Mouse (Mus musculus) thymus, adult 2 months (tissue): ENCODE results near the gene Pde4d. TPM values are rescaled to one million over a fixed set of nuclear protein-coding genes. Genes with fewer than 3 reads are reported as not detected.
"Not testable (repeated sequence)": the region's sequence is repeated elsewhere in the genome, so short reads cannot be mapped to it uniquely, and the experiment has no call there.

ENCODE experiments used
- DNase-seq: peaks from one replicate; pipeline ENCODE4 v3.0.0; 2021
- H3K27ac ChIP-seq: fragments of 200-500 bp; 2 replicates; pipeline ENCODE4 v1.5.1; 2012; ENCODE audit warnings: low read length, control low read depth; ENCODE audit not compliant: control insufficient read depth, insufficient read depth
- H3K27me3 ChIP-seq: fragments of 200-500 bp; 2 replicates; pipeline ENCODE4 v1.6.1; 2012; ENCODE audit warnings: mild to moderate bottlenecking, low read length, moderate library complexity, mixed read lengths; ENCODE audit not compliant: control insufficient read depth, insufficient read depth
- H3K36me3 ChIP-seq: fragments of 200-500 bp; 2 replicates; pipeline ENCODE4 v1.6.1; 2012; ENCODE audit warnings: mild to moderate bottlenecking, low read length, moderate library complexity; ENCODE audit not compliant: control insufficient read depth, insufficient read depth
- H3K4me1 ChIP-seq: fragments of 200-500 bp; replicated peaks from 2 replicates; pipeline ENCODE4 v1.6.1; 2012; ENCODE audit warnings: low read length; ENCODE audit not compliant: control insufficient read depth, insufficient read depth
- H3K4me3 ChIP-seq: fragments of 200-500 bp; 2 replicates; pipeline ENCODE4 v1.5.1; 2012; ENCODE audit warnings: mild to moderate bottlenecking, low read length, control low read depth, moderate library complexity; ENCODE audit not compliant: control insufficient read depth, insufficient read depth
- CTCF ChIP-seq: fragments of 200-500 bp; IDR thresholded peaks from 2 replicates; pipeline ENCODE4 v1.5.1; 2012; ENCODE audit warnings: mild to moderate bottlenecking, control low read depth, low read length, moderate library complexity, borderline replicate concordance; ENCODE audit not compliant: control insufficient read depth, poor library complexity, insufficient read depth; ENCODE audit errors: extremely low read depth
- POLR2A ChIP-seq: fragments of 200-500 bp; IDR thresholded peaks from 2 replicates; pipeline ENCODE4 v1.6.1; 2012; ENCODE audit warnings: mild to moderate bottlenecking, low read length, control low read depth, moderate library complexity; ENCODE audit not compliant: control insufficient read depth, poor library complexity, insufficient read depth; ENCODE audit errors: extremely low read depth
- whole genome bisulfite sequencing: fragments of 180-500 bp; shearing (Covaris S2); methylation state at CpG from one replicate; pipeline ENCODE4 v1.1.7; 2018; 5-methylcytosine and 5-hydroxymethylcytosine counted together
- polyA plus RNA-seq: library from polyadenylated mRNA; depleted of rRNA; stranded (reverse); fragments of >200 nt; gene quantifications from 2 replicates; pipeline ENCODE4 v1.2.3, GENCODE M21; 2012

Gene Pde4d
- polyA plus RNA-seq, 1 experiment, result 35.2 TPM

- no peak overlapping the region for H3K27ac ChIP-seq
- H3K36me3 ChIP-seq, result no peaks in the 10 kb centered on the region
- no peaks in the 10 kb centered on the region for H3K4me1 ChIP-seq
- no peaks in the 10 kb centered on the region for H3K27me3 ChIP-seq
- TF ChIP-seq POLR2A, result no peak
- no peak for TF ChIP-seq CTCF
- no peak overlapping the region for H3K4me3 ChIP-seq
- no peak for DNase-seq
- 89% methylated on average over 4 of the region's 4 CpGs for WGBS
These were observed 1442.1 kb downstream of the Pde4d start for GRCm38 (mm10) chr13:109891910-109892265.

- Histone ChIP-seq H3K27me3 (no peaks in the 10 kb centered on the region), H3K27ac (no peak overlapping the region), H3K4me1 (0 out of 2 replicates have a peak, but pooled peaks cover 3% of the 10 kb centered on the region), H3K36me3 (no peaks in the 10 kb centered on the region), H3K4me3 (no peak overlapping the region)
- no peak for DNase-seq
- WGBS, result 88% methylated on average over 14 of the region's 14 CpGs
- TF ChIP-seq CTCF (no peak), POLR2A (no peak)
These were observed 1450.0 kb downstream of the Pde4d start for GRCm38 (mm10) chr13:109899442-109900428.

GRCm38 (mm10) chr13:109901811-109902210 is 1452.1 kb downstream of the Pde4d start:
- no peaks in the 10 kb centered on the region for H3K27me3 ChIP-seq
- H3K36me3 ChIP-seq, result no peaks in the 10 kb centered on the region
- DNase-seq, result no peak
- no peak overlapping the region for H3K4me3 ChIP-seq
- H3K4me1 ChIP-seq, result 0 out of 2 replicates have a peak, but pooled peaks cover 3% of the 10 kb centered on the region
- TF ChIP-seq POLR2A (no peak), CTCF (no peak)
- H3K27ac ChIP-seq, result no peak overlapping the region
- 96% methylated on average over 5 of the region's 5 CpGs for WGBS

GRCm38 (mm10) chr13:109902460-109902854 is 1452.7 kb downstream of the Pde4d start:
- Histone ChIP-seq H3K27ac (peak overlapping the region; percentile 68), H3K4me3 (peak overlapping the region; percentile 86)
- peak; percentile 93 for DNase-seq
- peak; percentile 49; the same call in 1 of the 2 replicates for TF ChIP-seq POLR2A
- not testable (repeated sequence) for H3K4me1 ChIP-seq, H3K27me3 ChIP-seq, H3K36me3 ChIP-seq
- WGBS, result under 1% methylated on average over 28 of the region's 28 CpGs

GRCm38 (mm10) chr13:109902855-109903763 is 1453.4 kb downstream of the Pde4d start:
- H3K27ac ChIP-seq, result peak overlapping the region; percentile 68
- peaks cover 8% of the 10 kb centered on the region for H3K4me1 ChIP-seq
- no peaks in the 10 kb centered on the region for H3K27me3 ChIP-seq
- TF ChIP-seq POLR2A, result peak; percentile 45; the same call in 1 of the 2 replicates
- TF ChIP-seq CTCF, result peak; percentile 40; the same call in 1 of the 2 replicates
- DNase-seq, result peak; percentile 85
- H3K36me3 ChIP-seq, result no peaks in the 10 kb centered on the region
- peak overlapping the region; percentile 86 for H3K4me3 ChIP-seq
- WGBS, result under 1% methylated on average over 91 of the region's 91 CpGs
